Mouse (Mus musculus): ENCODE measurements around the gene Tmem88b. TPM values are rescaled to one million over a fixed set of nuclear protein-coding genes. Genes with fewer than 3 reads are reported as not detected.
"Not testable (repeated sequence)": the region's sequence is repeated elsewhere in the genome, so short reads cannot be mapped to it uniquely, and the experiment has no call there.

Gene Tmem88b
- polyA plus RNA-seq, 1 experiment, result 0.55 TPM

GRCm38 (mm10) chr4:155790650-155791161 is 5.0 kb upstream of the Tmem88b start:
- 46% methylated on average over 3 of the region's 3 CpGs for WGBS
- no peak for DNase-seq (ENCODE audit: low read depth, low spot score)

- no peak for DNase-seq (ENCODE audit: low read depth, low spot score)
- WGBS, result 90% methylated on average over 3 of the region's 3 CpGs
These were observed 4.4 kb upstream of the Tmem88b start, which contains the start of gene Ankrd65 for GRCm38 (mm10) chr4:155790021-155790489. Gene Ankrd65 (plus strand): TSS chr4:155790439.

- DNase-seq (ENCODE audit: low read depth, low spot score), result not testable (repeated sequence)
- WGBS, result 75% methylated on average over 4 of the region's 4 CpGs
These were observed 3.2 kb upstream of the Tmem88b start for GRCm38 (mm10) chr4:155788833-155789232.

GRCm38 (mm10) chr4:155788300-155788699 is 2.6 kb upstream of the Tmem88b start:
- no peak for DNase-seq (ENCODE audit: low read depth, low spot score)

GRCm38 (mm10) chr4:155785246-155785645 is 428 bp downstream of the Tmem88b start:
- 87% methylated on average over 10 of the region's 10 CpGs for WGBS
- no peak for DNase-seq (ENCODE audit: low read depth, low spot score)

More at GRCm38 (mm10) chr4:155788300-155788699, 2.6 kb upstream of the Tmem88b start:
- WGBS, result 56% methylated on average over 3 of the region's 3 CpGs

- under 1% methylated on average over 52 of the region's 52 CpGs for WGBS
- no peak for DNase-seq (ENCODE audit: low read depth, low spot score)
These were observed 1.5 kb downstream of the Tmem88b start for GRCm38 (mm10) chr4:155784081-155784701.

- DNase-seq (ENCODE audit: low read depth, low spot score), result no peak
- WGBS, result 23% methylated on average over 16 of the region's 16 CpGs
These were observed 2.1 kb downstream of the Tmem88b start for GRCm38 (mm10) chr4:155783486-155784080.

- DNase-seq (ENCODE audit: low read depth, low spot score), result no peak
- WGBS, result 40% methylated on average over 6 of the region's 6 CpGs
These were observed 4.8 kb downstream of the Tmem88b start for GRCm38 (mm10) chr4:155780895-155781294.

GRCm38 (mm10) chr4:155779498-155779897 is 6.2 kb downstream of the Tmem88b start:
- 78% methylated on average over 4 of the region's 4 CpGs for WGBS
- DNase-seq (ENCODE audit: low read depth, low spot score), result no peak

- no peak for DNase-seq (ENCODE audit: low read depth, low spot score)
- WGBS, result 75% methylated on average over 2 of the region's 2 CpGs
These were observed 7.9 kb downstream of the Tmem88b start for GRCm38 (mm10) chr4:155777816-155778215.

GRCm38 (mm10) chr4:155776704-155777335 is 8.9 kb downstream of the Tmem88b start:
- DNase-seq (ENCODE audit: low read depth, low spot score), result no peak
- WGBS, result 55% methylated on average over 2 of the region's 2 CpGs

GRCm38 (mm10) chr4:155775855-155776254 is 9.8 kb downstream of the Tmem88b start:
- 64% methylated on average over 3 of the region's 3 CpGs for WGBS
- no peak for DNase-seq (ENCODE audit: low read depth, low spot score)

GRCm38 (mm10) chr4:155774971-155775740 is 10.5 kb downstream of the Tmem88b start:
- 54% methylated on average over 9 of the region's 9 CpGs for WGBS
- no peak for DNase-seq (ENCODE audit: low read depth, low spot score)

- WGBS, result under 1% methylated on average over 35 of the region's 35 CpGs
These were observed 11.4 kb downstream of the Tmem88b start, which contains the start of gene Vwa1 for GRCm38 (mm10) chr4:155774280-155774754. Gene Vwa1 (minus strand): TSS chr4:155774698.

GRCm38 (mm10) chr4:155773335-155774078 is 12.2 kb downstream of the Tmem88b start:
- WGBS, result 55% methylated on average over 5 of the region's 5 CpGs
- DNase-seq (ENCODE audit: low read depth, low spot score), result no peak

More at GRCm38 (mm10) chr4:155774280-155774754, 11.4 kb downstream of the Tmem88b start, which contains the start of gene Vwa1:
- no peak for DNase-seq (ENCODE audit: low read depth, low spot score)

GRCm38 (mm10) chr4:155772786-155773185 is 12.9 kb downstream of the Tmem88b start:
- no peak for DNase-seq (ENCODE audit: low read depth, low spot score)
- 88% methylated on average over 13 of the region's 13 CpGs for whole genome bisulfite sequencing

GRCm38 (mm10) chr4:155771706-155772105 is 14.0 kb downstream of the Tmem88b start:
- 53% methylated on average over 2 of the region's 2 CpGs for WGBS
- no peak for DNase-seq (ENCODE audit: low read depth, low spot score)

- DNase-seq (ENCODE audit: low read depth, low spot score), result no peak
- 54% methylated on average over 24 of the region's 24 CpGs for WGBS
These were observed 15.0 kb downstream of the Tmem88b start for GRCm38 (mm10) chr4:155770626-155771025.
